Mouse (Mus musculus) heart, adult 2 months (tissue): ENCODE measurements around the gene Tas2r134.

Experiments
- CTCF ChIP-seq: fragments of 200-600 bp; IDR thresholded peaks from 2 replicates; pipeline ENCODE4 v1.8.1; 2022; ENCODE audit warnings: antibody characterized with exemption, mild to moderate bottlenecking, moderate library complexity
- EP300 ChIP-seq: fragments of 200-500 bp; IDR thresholded peaks from 2 replicates; pipeline ENCODE4 v1.6.1; 2011; ENCODE audit warnings: low read depth, low read length, control low read depth; ENCODE audit not compliant: insufficient read depth
- POLR2A ChIP-seq: fragments of 200-500 bp; IDR thresholded peaks from 2 replicates; pipeline ENCODE4 v1.6.1; 2011; ENCODE audit warnings: mild to moderate bottlenecking, low read depth, low read length, control low read depth; ENCODE audit not compliant: insufficient read depth

- TF ChIP-seq EP300 (no peak), CTCF (no peak), POLR2A (no peak)
Measured at GRCm38 (mm10) chr2:51600873-51601272, 26.4 kb upstream of the Tas2r134 start.
